Mouse (Mus musculus) ovary, postnatal 14 days (tissue): Measurements from ENCODE around the gene Ccnb1ip1.
"Not testable (repeated sequence)": the region's sequence is repeated elsewhere in the genome, so short reads cannot be mapped to it uniquely, and the experiment has no call there.

Experiments used
- DNase-seq: peaks from one replicate; pipeline ENCODE4 v3.0.0; 2022; ENCODE audit warnings: low spot score

Gene Ccnb1ip1

GRCm38 (mm10) chr14:50807487-50808072 is at the start of gene Ccnb1ip1, which contains the start of gene Parp2:
Gene Ccnb1ip1, minus strand, starts transcription at chr14:50807732.
Gene Parp2, plus strand, starts transcription at chr14:50807841.
- peak; percentile 100 for DNase-seq

GRCm38 (mm10) chr14:50855788-50856187 is 48.3 kb upstream of the Ccnb1ip1 start:
- no peak for DNase-seq

GRCm38 (mm10) chr14:50837236-50837635 is 29.7 kb upstream of the Ccnb1ip1 start:
- no peak for DNase-seq

- no peak for DNase-seq
Observed at GRCm38 (mm10) chr14:50834435-50834834, 26.9 kb upstream of the Ccnb1ip1 start.

GRCm38 (mm10) chr14:50833964-50834363 is 26.4 kb upstream of the Ccnb1ip1 start:
- no peak for DNase-seq

GRCm38 (mm10) chr14:50829878-50830277 is 22.3 kb upstream of the Ccnb1ip1 start:
- no peak for DNase-seq

GRCm38 (mm10) chr14:50826579-50826978 is 19.0 kb upstream of the Ccnb1ip1 start:
- no peak for DNase-seq

- no peak for DNase-seq
Observed at GRCm38 (mm10) chr14:50824219-50824618, 16.7 kb upstream of the Ccnb1ip1 start.

- DNase-seq = no peak
Observed at GRCm38 (mm10) chr14:50823240-50823639, 15.7 kb upstream of the Ccnb1ip1 start.

- DNase-seq = no peak
Observed at GRCm38 (mm10) chr14:50813060-50813459, 5.5 kb upstream of the Ccnb1ip1 start.

- DNase-seq = not testable (repeated sequence)
Observed at GRCm38 (mm10) chr14:50806469-50806868, 1.1 kb downstream of the Ccnb1ip1 start.

GRCm38 (mm10) chr14:50804683-50805082 is 2.8 kb downstream of the Ccnb1ip1 start:
- no peak for DNase-seq

GRCm38 (mm10) chr14:50802843-50803562 is 4.5 kb downstream of the Ccnb1ip1 start:
- DNase-seq = no peak

GRCm38 (mm10) chr14:50802441-50802840 is 5.1 kb downstream of the Ccnb1ip1 start:
- DNase-seq = no peak

GRCm38 (mm10) chr14:50799502-50800259 is 7.9 kb downstream of the Ccnb1ip1 start:
- DNase-seq = peak; percentile 32

GRCm38 (mm10) chr14:50798512-50798911 is 9.0 kb downstream of the Ccnb1ip1 start:
- no peak for DNase-seq

- DNase-seq = no peak
Observed at GRCm38 (mm10) chr14:50796464-50796863, 11.1 kb downstream of the Ccnb1ip1 start.

GRCm38 (mm10) chr14:50795965-50796364 is 11.6 kb downstream of the Ccnb1ip1 start:
- DNase-seq = no peak

- no peak for DNase-seq
Observed at GRCm38 (mm10) chr14:50795261-50795935, 12.1 kb downstream of the Ccnb1ip1 start.

GRCm38 (mm10) chr14:50788157-50788556 is 19.4 kb downstream of the Ccnb1ip1 start:
- DNase-seq = no peak

GRCm38 (mm10) chr14:50785251-50785637 is 22.3 kb downstream of the Ccnb1ip1 start, which contains the start of gene Ttc5:
Gene Ttc5, minus strand, starts transcription at chr14:50785519.
- peak; percentile 91 for DNase-seq
